Mouse (Mus musculus): ENCODE results near the gene Ddx6. TPM values are rescaled to one million over a fixed set of nuclear protein-coding genes. Genes with fewer than 3 reads are reported as not detected.

Ddx6 gene
- polyA plus RNA-seq, 1 experiment from 2014 or later = 15.0 TPM

GRCm38 (mm10) chr9:44598899-44599495, 5.7 kb upstream of the Ddx6 start:
- peak overlapping the region; percentile 30 for H3K9ac ChIP-seq (ENCODE audit: low read depth, low read length)
- 3% methylated on average over 18 of the region's 18 CpGs for WGBS (ENCODE audit: insufficient replicate concordance)
- H3K4me2 ChIP-seq = peak overlapping the region; percentile 63
- H3K27ac ChIP-seq (ENCODE audit: low read depth, low read length) = no peak overlapping the region
- H3K27me3 ChIP-seq (ENCODE audit: control insufficient read depth, insufficient read depth, low read length) = no peaks in the 10 kb centered on the region
- H3K36me3 ChIP-seq (ENCODE audit: control insufficient read depth, insufficient read depth, low read length) = no peaks in the 10 kb centered on the region
- H3K4me3 ChIP-seq (ENCODE audit: low read depth, low read length) = peak overlapping the region; percentile 21
- ATAC-seq (replicated peaks; ENCODE audit: insufficient number of reproducible peaks, low FRiP score, low TSS enrichment) = no peak
- peaks cover 18% of the 10 kb centered on the region for H3K4me1 ChIP-seq (ENCODE audit: control insufficient read depth, insufficient read depth, low read length)
- H3K9me3 ChIP-seq (replicated peaks; ENCODE audit: control insufficient read depth, low read length) = no peaks in the 10 kb centered on the region

GRCm38 (mm10) chr9:44599616-44600015, 5.1 kb upstream of the Ddx6 start:
- Histone ChIP-seq H3K27me3 (ENCODE audit: control insufficient read depth, insufficient read depth, low read length) (no peaks in the 10 kb centered on the region), H3K36me3 (ENCODE audit: control insufficient read depth, insufficient read depth, low read length) (no peaks in the 10 kb centered on the region), H3K4me3 (ENCODE audit: low read depth, low read length) (peak overlapping the region; percentile 21), H3K27ac (ENCODE audit: low read depth, low read length) (no peak overlapping the region), H3K9ac (ENCODE audit: low read depth, low read length) (0 out of 2 replicates have a peak overlapping the region, but pooled peaks have one; percentile 30), H3K9me3 (replicated peaks; ENCODE audit: control insufficient read depth, low read length) (no peaks in the 10 kb centered on the region), H3K4me1 (ENCODE audit: control insufficient read depth, insufficient read depth, low read length) (peaks cover 18% of the 10 kb centered on the region), H3K4me2 (peak overlapping the region; percentile 63)
- ATAC-seq (replicated peaks; ENCODE audit: insufficient number of reproducible peaks, low FRiP score, low TSS enrichment) = no peak
- 21% methylated on average over 4 of the region's 6 CpGs for WGBS (ENCODE audit: insufficient replicate concordance)

- Histone ChIP-seq H3K4me2 (no peak overlapping the region), H3K9ac (ENCODE audit: low read depth, low read length) (no peak overlapping the region), H3K4me1 (ENCODE audit: control insufficient read depth, insufficient read depth, low read length) (peaks cover 18% of the 10 kb centered on the region), H3K27me3 (ENCODE audit: control insufficient read depth, insufficient read depth, low read length) (no peaks in the 10 kb centered on the region), H3K27ac (ENCODE audit: low read depth, low read length) (no peak overlapping the region), H3K36me3 (ENCODE audit: control insufficient read depth, insufficient read depth, low read length) (no peaks in the 10 kb centered on the region), H3K4me3 (ENCODE audit: low read depth, low read length) (no peak overlapping the region), H3K9me3 (replicated peaks; ENCODE audit: control insufficient read depth, low read length) (no peaks in the 10 kb centered on the region)
- WGBS (ENCODE audit: insufficient replicate concordance) = 79% methylated on average over 6 of the region's 6 CpGs
- no peak for ATAC-seq (replicated peaks; ENCODE audit: insufficient number of reproducible peaks, low FRiP score, low TSS enrichment)
Measured at GRCm38 (mm10) chr9:44600801-44601200, 3.9 kb upstream of the Ddx6 start.

DNA sequence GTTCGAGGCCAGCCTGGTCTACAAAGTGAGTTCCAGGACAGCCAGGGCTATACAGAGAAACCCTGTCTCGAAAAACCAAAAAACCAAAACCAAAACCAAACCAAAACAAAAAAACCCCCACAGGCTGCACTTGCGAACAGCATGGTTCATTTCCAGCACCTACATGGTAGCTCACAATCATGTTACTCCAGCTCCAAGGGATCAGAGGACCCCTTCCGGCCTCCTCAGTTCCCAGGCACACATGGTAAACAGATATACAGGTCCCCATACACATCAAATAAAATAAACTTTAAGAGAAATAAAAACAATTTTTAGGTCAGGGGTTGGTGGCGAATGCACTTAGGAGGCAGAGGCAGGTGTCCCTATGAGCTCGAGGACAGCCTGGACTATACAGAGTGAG, 1.9 kb upstream of the Ddx6 start:
- Histone ChIP-seq H3K9ac (ENCODE audit: low read depth, low read length) (peak overlapping the region; percentile 46; the same call in 1 of the 2 replicates), H3K36me3 (ENCODE audit: control insufficient read depth, insufficient read depth, low read length) (peaks cover 3% of the 10 kb centered on the region; the same call in 1 of the 2 replicates), H3K27me3 (ENCODE audit: control insufficient read depth, insufficient read depth, low read length) (no peaks in the 10 kb centered on the region), H3K27ac (ENCODE audit: low read depth, low read length) (peak overlapping the region; percentile 99; the same call in 1 of the 2 replicates), H3K4me1 (ENCODE audit: control insufficient read depth, insufficient read depth, low read length) (peaks cover 24% of the 10 kb centered on the region), H3K9me3 (replicated peaks; ENCODE audit: control insufficient read depth, low read length) (no peaks in the 10 kb centered on the region), H3K4me2 (peak overlapping the region; percentile 63), H3K4me3 (ENCODE audit: low read depth, low read length) (peak overlapping the region; percentile 100)
- no peak for ATAC-seq (replicated peaks; ENCODE audit: insufficient number of reproducible peaks, low FRiP score, low TSS enrichment)
- 73% methylated on average over 6 of the region's 6 CpGs for WGBS (ENCODE audit: insufficient replicate concordance)

DNA sequence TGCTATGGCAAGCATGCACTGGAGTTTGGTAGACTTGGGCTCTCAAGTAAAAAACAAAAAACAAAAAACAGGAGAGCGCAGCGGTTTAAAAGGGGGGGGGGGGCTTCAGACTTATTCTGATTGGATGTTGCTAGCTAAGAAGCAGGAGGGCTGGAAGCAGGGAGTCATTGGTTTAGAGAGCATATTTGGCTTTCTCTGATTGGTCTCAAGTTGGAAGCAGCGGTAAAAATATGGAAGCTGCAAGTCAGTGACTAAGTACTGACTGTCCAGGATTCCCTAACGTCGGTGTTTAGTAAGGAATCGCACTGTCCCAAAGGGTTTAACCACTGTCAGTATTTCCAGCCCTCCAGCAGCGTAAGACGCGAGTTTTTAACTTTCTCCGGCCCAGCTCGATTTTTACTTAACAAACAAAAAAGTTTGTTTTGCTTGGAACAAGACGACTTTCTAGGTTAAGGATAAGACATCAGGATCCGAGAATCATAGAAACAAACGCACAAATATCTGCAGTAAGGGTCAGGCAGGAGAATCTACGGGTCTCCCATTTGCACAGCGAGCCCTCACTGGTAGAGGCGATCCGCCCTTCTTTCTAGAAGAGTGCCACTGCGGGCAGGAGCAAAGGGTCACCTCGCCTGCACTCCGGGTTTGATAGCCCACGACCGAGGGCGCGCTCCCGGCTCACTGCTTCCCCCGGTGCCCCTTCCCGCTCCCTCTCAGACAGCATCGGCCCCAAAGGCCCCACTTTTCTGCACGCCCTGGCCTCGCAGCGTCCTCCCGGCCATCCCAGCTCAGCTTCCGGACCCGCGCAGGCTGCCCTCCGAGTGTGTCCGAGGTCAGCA, 1.0 kb upstream of the Ddx6 start:
- peak overlapping the region; percentile 100 for H3K4me3 ChIP-seq (ENCODE audit: low read depth, low read length)
- peak overlapping the region; percentile 100 for H3K9ac ChIP-seq (ENCODE audit: low read depth, low read length)
- no peaks in the 10 kb centered on the region for H3K27me3 ChIP-seq (ENCODE audit: control insufficient read depth, insufficient read depth, low read length)
- H3K27ac ChIP-seq (ENCODE audit: low read depth, low read length) = peak overlapping the region; percentile 99
- H3K4me1 ChIP-seq (ENCODE audit: control insufficient read depth, insufficient read depth, low read length) = peaks cover 25% of the 10 kb centered on the region
- under 1% methylated on average over 38 of the region's 38 CpGs for WGBS (ENCODE audit: insufficient replicate concordance)
- peaks cover 8% of the 10 kb centered on the region for H3K36me3 ChIP-seq (ENCODE audit: control insufficient read depth, insufficient read depth, low read length)
- no peaks in the 10 kb centered on the region for H3K9me3 ChIP-seq (replicated peaks; ENCODE audit: control insufficient read depth, low read length)
- ATAC-seq (replicated peaks; ENCODE audit: insufficient number of reproducible peaks, low FRiP score, low TSS enrichment) = peak; percentile 55
- H3K4me2 ChIP-seq = peak overlapping the region; percentile 63

DNA sequence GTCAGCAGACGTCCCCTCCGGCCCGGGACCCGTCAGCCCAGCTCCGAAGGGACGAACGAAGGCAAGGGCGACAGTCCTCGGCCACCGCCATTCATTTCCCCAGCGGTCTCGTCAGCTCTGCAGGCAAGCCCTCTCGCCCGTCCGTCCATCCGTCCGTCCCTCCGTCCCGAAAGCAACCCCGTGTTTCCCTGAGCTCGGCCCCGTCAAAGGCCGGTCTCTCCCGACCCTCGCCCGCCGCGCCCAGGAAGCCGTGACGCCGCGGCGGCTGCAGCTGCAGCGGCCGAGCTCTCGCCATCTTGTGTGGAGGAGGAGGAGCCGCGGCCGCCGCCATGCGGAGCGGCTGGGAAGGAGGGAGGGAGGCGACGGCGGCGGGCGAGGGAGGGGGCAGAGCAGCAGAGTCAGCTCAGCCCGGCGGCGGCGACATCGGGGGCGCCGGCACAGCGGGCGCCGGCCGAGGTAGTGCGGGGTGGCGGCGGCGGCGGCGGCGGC, 358 bp upstream of the Ddx6 start:
- Histone ChIP-seq H3K4me3 (ENCODE audit: low read depth, low read length) (peak overlapping the region; percentile 100), H3K4me1 (ENCODE audit: control insufficient read depth, insufficient read depth, low read length) (peaks cover 18% of the 10 kb centered on the region), H3K9ac (ENCODE audit: low read depth, low read length) (peak overlapping the region; percentile 100), H3K4me2 (peak overlapping the region; percentile 63), H3K9me3 (replicated peaks; ENCODE audit: control insufficient read depth, low read length) (no peaks in the 10 kb centered on the region), H3K27me3 (ENCODE audit: control insufficient read depth, insufficient read depth, low read length) (no peaks in the 10 kb centered on the region), H3K27ac (ENCODE audit: low read depth, low read length) (peak overlapping the region; percentile 99), H3K36me3 (ENCODE audit: control insufficient read depth, insufficient read depth, low read length) (peaks cover 11% of the 10 kb centered on the region)
- under 1% methylated on average over 50 of the region's 65 CpGs for WGBS (ENCODE audit: insufficient replicate concordance)
- peak; percentile 23 for ATAC-seq (replicated peaks; ENCODE audit: insufficient number of reproducible peaks, low FRiP score, low TSS enrichment)

DNA sequence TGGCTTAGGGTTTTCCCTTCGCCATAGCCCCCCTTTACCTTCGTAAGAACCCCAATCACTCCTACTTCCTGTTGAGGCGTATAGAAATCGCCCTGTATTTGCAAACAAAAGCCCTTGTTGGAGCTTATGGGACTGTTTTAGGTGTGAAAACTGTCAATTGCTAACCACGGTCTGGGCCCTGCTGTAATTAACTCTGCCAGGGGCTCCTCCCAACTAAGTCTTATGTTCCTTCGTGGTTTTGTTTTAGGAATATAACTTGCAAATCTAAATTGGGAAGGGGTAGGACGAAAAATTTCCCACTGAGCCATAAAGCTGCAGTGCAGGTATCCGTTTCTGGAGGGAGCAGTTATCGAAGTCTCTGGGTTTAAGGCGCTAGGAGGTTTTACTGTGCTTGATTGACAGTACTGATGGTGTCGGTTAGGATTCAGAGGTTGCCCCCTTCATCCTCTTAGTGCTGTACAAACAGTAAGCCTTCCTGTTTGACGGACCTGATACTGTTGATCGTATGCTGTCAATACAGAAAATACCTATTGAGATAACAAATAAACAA, 999 bp downstream of the Ddx6 start:
- WGBS (ENCODE audit: insufficient replicate concordance) = under 1% methylated on average over 13 of the region's 13 CpGs
- no peak for ATAC-seq (replicated peaks; ENCODE audit: insufficient number of reproducible peaks, low FRiP score, low TSS enrichment)
- Histone ChIP-seq H3K27ac (ENCODE audit: low read depth, low read length) (peak overlapping the region; percentile 99), H3K9me3 (replicated peaks; ENCODE audit: control insufficient read depth, low read length) (no peaks in the 10 kb centered on the region), H3K4me3 (ENCODE audit: low read depth, low read length) (peak overlapping the region; percentile 100), H3K36me3 (ENCODE audit: control insufficient read depth, insufficient read depth, low read length) (peaks cover 17% of the 10 kb centered on the region), H3K4me1 (ENCODE audit: control insufficient read depth, insufficient read depth, low read length) (peaks cover 12% of the 10 kb centered on the region), H3K9ac (ENCODE audit: low read depth, low read length) (peak overlapping the region; percentile 100), H3K4me2 (peak overlapping the region; percentile 63), H3K27me3 (ENCODE audit: control insufficient read depth, insufficient read depth, low read length) (no peaks in the 10 kb centered on the region)

- no peaks in the 10 kb centered on the region for H3K9me3 ChIP-seq (replicated peaks; ENCODE audit: control insufficient read depth, low read length)
- peaks cover 18% of the 10 kb centered on the region for H3K36me3 ChIP-seq (ENCODE audit: control insufficient read depth, insufficient read depth, low read length)
- no peak overlapping the region for H3K27ac ChIP-seq (ENCODE audit: low read depth, low read length)
- no peak for ATAC-seq (replicated peaks; ENCODE audit: insufficient number of reproducible peaks, low FRiP score, low TSS enrichment)
- 60% methylated on average over 4 of the region's 4 CpGs for WGBS (ENCODE audit: insufficient replicate concordance)
- H3K9ac ChIP-seq (ENCODE audit: low read depth, low read length) = no peak overlapping the region
- peak overlapping the region; percentile 63 for H3K4me2 ChIP-seq
- H3K27me3 ChIP-seq (ENCODE audit: control insufficient read depth, insufficient read depth, low read length) = no peaks in the 10 kb centered on the region
- peak overlapping the region; percentile 100; the same call in 1 of the 2 replicates for H3K4me3 ChIP-seq (ENCODE audit: low read depth, low read length)
- peaks cover 12% of the 10 kb centered on the region for H3K4me1 ChIP-seq (ENCODE audit: control insufficient read depth, insufficient read depth, low read length)
Measured at GRCm38 (mm10) chr9:44606646-44607045, 2.0 kb downstream of the Ddx6 start.

Measured in heart, embryonic 11.5 days (tissue).